Mouse (Mus musculus) intestine, postnatal 0 days (tissue): ENCODE data around the gene Spock2. TPM values are rescaled to one million over a fixed set of nuclear protein-coding genes. Genes with fewer than 3 reads are reported as not detected.

ENCODE experiments used
- ATAC-seq: fragments of 200-750 bp; cut with Nextera tagmentation; 2 replicates; pipeline ENCODE4 v1.8.0; 2017; ENCODE audit warnings: mild to moderate bottlenecking, moderate TSS enrichment, moderate library complexity
- H3K27ac ChIP-seq: fragments of 300-500 bp; sonication (generic); 2 replicates; pipeline ENCODE4 v1.5.1; 2014; ENCODE audit warnings: mild to moderate bottlenecking, low read depth, low read length, moderate library complexity
- H3K27me3 ChIP-seq: fragments of 300-500 bp; sonication (generic); replicated peaks from 2 replicates; pipeline ENCODE4 v1.6.1; 2014; ENCODE audit warnings: low read length, mixed read lengths; ENCODE audit not compliant: control insufficient read depth, insufficient read depth
- H3K36me3 ChIP-seq: fragments of 300-500 bp; sonication (generic); 2 replicates; pipeline ENCODE4 v1.6.1; 2014; ENCODE audit warnings: mild to moderate bottlenecking, moderate library complexity; ENCODE audit not compliant: control insufficient read depth, insufficient read depth
- H3K4me1 ChIP-seq: fragments of 300-500 bp; sonication (generic); replicated peaks from 2 replicates; pipeline ENCODE4 v1.6.1; 2014; ENCODE audit warnings: antibody characterized with exemption, low read length, mixed read lengths; ENCODE audit not compliant: control insufficient read depth, insufficient read depth
- H3K4me2 ChIP-seq: fragments of 300-500 bp; sonication (generic); replicated peaks from 2 replicates; pipeline ENCODE4 v1.6.1; 2014; ENCODE audit warnings: low read depth, mild to moderate bottlenecking, moderate library complexity
- H3K4me3 ChIP-seq: fragments of 300-500 bp; sonication (generic); 2 replicates; pipeline ENCODE4 v1.5.1; 2014; ENCODE audit warnings: low read depth, low read length
- H3K9ac ChIP-seq: fragments of 300-500 bp; sonication (generic); 2 replicates; pipeline ENCODE4 v1.6.1; 2014; ENCODE audit warnings: mild to moderate bottlenecking, low read depth, low read length
- H3K9me3 ChIP-seq: fragments of 300-500 bp; sonication (generic); 2 replicates; pipeline ENCODE4 v1.6.1; 2016; ENCODE audit warnings: mixed run types; ENCODE audit not compliant: control insufficient read depth
- CTCF ChIP-seq: sonication (generic); IDR thresholded peaks from 2 replicates; pipeline ENCODE4 v1.5.1; 2016; ENCODE audit warnings: low read depth, mild to moderate bottlenecking, control low read depth, antibody characterized with exemption, moderate library complexity
- WGBS: fragments of 180-500 bp; shearing (Covaris S2); extraction: QIAGEN DNeasy Blood & Tissue Kit; methylation state at CpG from one replicate; pipeline ENCODE4 v1.1.7; 2014; 5-methylcytosine and 5-hydroxymethylcytosine counted together
- polyA plus RNA-seq: library from polyadenylated mRNA; unstranded; fragments of >200 nt; fragmentation: Nextera tagmentation; extraction: Ambion mirVana; gene quantifications from 2 replicates; pipeline ENCODE4 v1.2.1, GENCODE M21; 2015

The Spock2 gene
- polyA plus RNA-seq, 1 experiment from 2014 or later: 2.1 TPM

DNA sequence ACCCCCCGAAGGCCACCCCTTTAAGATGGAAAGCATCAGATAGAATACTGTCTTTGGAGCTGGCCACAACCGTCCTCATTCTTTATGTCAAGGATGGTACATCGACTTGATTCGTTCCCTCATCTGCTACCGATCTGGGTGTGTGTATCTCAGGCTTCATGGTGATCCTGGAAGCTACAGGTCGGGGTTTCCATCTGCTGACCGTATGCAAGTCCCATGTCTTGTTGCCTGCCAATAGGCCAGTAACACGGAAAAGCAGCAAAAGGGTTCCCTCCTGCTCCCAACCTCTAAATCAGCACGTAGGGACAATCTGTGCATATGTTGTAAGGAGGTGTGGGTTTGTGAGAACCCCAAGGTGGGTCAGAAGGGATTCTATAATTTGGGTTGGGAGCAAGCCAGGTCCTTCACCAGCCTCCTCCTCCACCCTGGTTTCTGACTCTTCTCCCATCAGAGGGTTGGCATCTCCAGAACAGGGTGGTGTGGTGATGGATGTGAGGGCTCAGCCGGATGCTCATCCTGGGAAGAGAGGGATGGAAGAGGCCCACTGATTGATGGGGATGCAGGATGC lies 5.0 kb downstream of the Spock2 start:
- ATAC-seq: no peak
- Histone ChIP-seq H3K36me3 (no peaks in the 10 kb centered on the region), H3K9me3 (no peaks in the 10 kb centered on the region), H3K4me1 (0 out of 2 replicates have a peak, but pooled peaks cover 3% of the 10 kb centered on the region), H3K27me3 (peaks cover 27% of the 10 kb centered on the region), H3K27ac (no peak overlapping the region), H3K4me2 (no peak overlapping the region), H3K4me3 (no peak overlapping the region), H3K9ac (no peak overlapping the region)
- TF ChIP-seq CTCF: no peak
- WGBS: 91% methylated on average over 10 of the region's 10 CpGs

- no peak for TF ChIP-seq CTCF
- 0 out of 2 replicates have a peak, but pooled peaks cover 4% of the 10 kb centered on the region for H3K4me1 ChIP-seq
- no peak overlapping the region for H3K9ac ChIP-seq
- no peak overlapping the region for H3K4me2 ChIP-seq
- 85% methylated on average over 9 of the region's 9 CpGs for WGBS
- H3K4me3 ChIP-seq: no peak overlapping the region
- no peaks in the 10 kb centered on the region for H3K36me3 ChIP-seq
- H3K27ac ChIP-seq: no peak overlapping the region
- no peaks in the 10 kb centered on the region; the same call in 1 of the 2 replicates for H3K27me3 ChIP-seq
- no peak for ATAC-seq
- H3K9me3 ChIP-seq: no peaks in the 10 kb centered on the region
These were observed 8.1 kb downstream of the Spock2 start for GRCm38 (mm10) chr10:60113965-60114690.

- H3K4me2 ChIP-seq: peak overlapping the region; percentile 51
These were observed 9.5 kb downstream of the Spock2 start for GRCm38 (mm10) chr10:60115345-60116185.

DNA sequence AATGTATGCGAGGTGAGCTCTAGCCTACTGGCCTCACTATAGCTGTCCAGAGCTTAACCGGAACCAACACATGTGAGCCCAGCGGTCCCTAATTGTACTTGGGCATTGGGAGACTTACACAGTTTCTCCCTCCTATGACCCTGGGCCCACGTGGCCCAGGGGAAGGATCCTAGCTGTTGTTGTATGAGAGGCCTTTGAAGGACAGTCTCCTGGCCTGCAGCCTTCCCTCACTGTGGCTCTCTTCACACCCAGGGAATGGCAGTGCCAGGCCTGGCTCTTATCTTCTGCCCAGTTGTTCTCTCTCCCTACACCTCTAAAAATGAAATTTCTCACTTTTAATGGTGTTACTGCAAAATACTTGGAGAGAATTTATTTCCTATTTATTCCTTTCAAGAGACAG lies 11.0 kb downstream of the Spock2 start:
- H3K4me1 ChIP-seq: 0 out of 2 replicates have a peak, but pooled peaks cover 4% of the 10 kb centered on the region
- no peaks in the 10 kb centered on the region for H3K27me3 ChIP-seq
- ATAC-seq: no peak
- no peak overlapping the region for H3K9ac ChIP-seq
- no peak overlapping the region for H3K27ac ChIP-seq
- no peak for TF ChIP-seq CTCF
- WGBS: 57% methylated on average over 4 of the region's 4 CpGs
- no peak overlapping the region for H3K4me2 ChIP-seq
- H3K4me3 ChIP-seq: no peak overlapping the region
- H3K9me3 ChIP-seq: no peaks in the 10 kb centered on the region
- H3K36me3 ChIP-seq: no peaks in the 10 kb centered on the region

More at GRCm38 (mm10) chr10:60115345-60116185, 9.5 kb downstream of the Spock2 start:
- Histone ChIP-seq H3K4me1 (0 out of 2 replicates have a peak, but pooled peaks cover 4% of the 10 kb centered on the region), H3K27me3 (no peaks in the 10 kb centered on the region; the same call in 1 of the 2 replicates), H3K4me3 (no peak overlapping the region), H3K9ac (no peak overlapping the region), H3K9me3 (no peaks in the 10 kb centered on the region), H3K36me3 (no peaks in the 10 kb centered on the region), H3K27ac (no peak overlapping the region)
- TF ChIP-seq CTCF: no peak
- peak; percentile 60; the same call in 1 of the 2 replicates for ATAC-seq
- 26% methylated on average over 14 of the region's 14 CpGs for WGBS

DNA sequence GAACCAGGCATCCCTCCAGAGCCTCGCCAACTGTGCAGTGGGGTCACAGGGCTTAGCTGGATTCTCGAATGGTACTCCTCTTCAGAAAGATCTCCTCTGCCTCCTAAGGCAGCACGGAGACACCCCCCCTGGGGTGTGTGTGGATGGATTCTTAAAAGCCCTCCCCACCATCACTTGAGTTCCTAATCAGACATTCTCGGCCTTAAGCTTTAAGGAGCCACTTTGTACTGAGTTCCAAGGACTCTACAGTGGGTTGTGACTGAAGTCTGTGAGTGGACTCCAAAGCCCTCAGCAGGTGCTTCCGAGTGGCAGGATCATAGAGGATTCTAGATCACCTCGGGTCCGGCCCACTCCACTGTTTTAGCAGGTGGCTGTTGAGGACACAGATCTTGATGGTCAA lies 12.4 kb downstream of the Spock2 start:
- H3K27me3 ChIP-seq: no peaks in the 10 kb centered on the region
- no peak for ATAC-seq

GRCm38 (mm10) chr10:60120630-60121029 lies 14.6 kb downstream of the Spock2 start:
- Histone ChIP-seq H3K27me3 (no peaks in the 10 kb centered on the region), H3K4me2 (no peak overlapping the region), H3K36me3 (no peaks in the 10 kb centered on the region), H3K9me3 (no peaks in the 10 kb centered on the region), H3K9ac (no peak overlapping the region), H3K4me3 (no peak overlapping the region), H3K27ac (no peak overlapping the region), H3K4me1 (0 out of 2 replicates have a peak, but pooled peaks cover 4% of the 10 kb centered on the region)
- 85% methylated on average over 4 of the region's 4 CpGs for WGBS
- TF ChIP-seq CTCF: no peak
- no peak for ATAC-seq

More for the DNA sequence above, 12.4 kb downstream of the Spock2 start:
- Histone ChIP-seq H3K9me3 (no peaks in the 10 kb centered on the region), H3K4me1 (0 out of 2 replicates have a peak, but pooled peaks cover 4% of the 10 kb centered on the region), H3K4me3 (no peak overlapping the region), H3K9ac (no peak overlapping the region), H3K36me3 (no peaks in the 10 kb centered on the region), H3K27ac (no peak overlapping the region), H3K4me2 (no peak overlapping the region)
- TF ChIP-seq CTCF: no peak
- 79% methylated on average over 7 of the region's 7 CpGs for WGBS
